Mouse (Mus musculus) kidney, embryonic 16.5 days (tissue): Measurements from ENCODE around the gene Tmem209. TPM values are rescaled to one million over a fixed set of nuclear protein-coding genes. Genes with fewer than 3 reads are reported as not detected.

Experiments used
- ATAC-seq: fragments of 200-750 bp; cut with Nextera tagmentation; 2 replicates; pipeline ENCODE4 v1.8.0; 2017; ENCODE audit warnings: moderate TSS enrichment; ENCODE audit not compliant: low FRiP score, low TSS enrichment
- H3K27ac ChIP-seq: fragments of 300-500 bp; sonication (generic); 2 replicates; pipeline ENCODE4 v1.5.1; 2014; ENCODE audit warnings: low read length
- H3K27me3 ChIP-seq: fragments of 300-500 bp; sonication (generic); 2 replicates; pipeline ENCODE4 v1.6.1; 2014; ENCODE audit warnings: low read length, control low read depth, mixed read lengths; ENCODE audit not compliant: insufficient read depth
- H3K36me3 ChIP-seq: fragments of 300-500 bp; sonication (generic); 2 replicates; pipeline ENCODE4 v1.6.1; 2014; ENCODE audit warnings: low read length, control low read depth, mixed read lengths; ENCODE audit not compliant: insufficient read depth
- H3K4me1 ChIP-seq: fragments of 300-500 bp; sonication (generic); 2 replicates; pipeline ENCODE4 v1.6.1; 2014; ENCODE audit warnings: low read length, control low read depth, mixed read lengths; ENCODE audit not compliant: insufficient read depth
- H3K4me2 ChIP-seq: fragments of 300-500 bp; sonication (generic); replicated peaks from 2 replicates; pipeline ENCODE4 v1.6.1; 2014; ENCODE audit warnings: low read depth, low read length
- H3K4me3 ChIP-seq: fragments of 300-500 bp; sonication (generic); 2 replicates; pipeline ENCODE4 v1.5.1; 2014; ENCODE audit warnings: mild to moderate bottlenecking, low read length
- H3K9ac ChIP-seq: fragments of 300-500 bp; sonication (generic); replicated peaks from 2 replicates; pipeline ENCODE4 v1.6.1; 2014; ENCODE audit warnings: low read length
- H3K9me3 ChIP-seq: fragments of 300-500 bp; sonication (generic); 2 replicates; pipeline ENCODE4 v1.6.1; 2016; ENCODE audit warnings: low read length, control low read depth
- WGBS: fragments of 180-500 bp; shearing (Covaris S2); extraction: QIAGEN DNeasy Blood & Tissue Kit; methylation state at CpG from one replicate; pipeline ENCODE4 v1.1.7; 2014; 5-methylcytosine and 5-hydroxymethylcytosine counted together
- polyA plus RNA-seq: library from polyadenylated mRNA; unstranded; fragments of >200 nt; fragmentation: Nextera tagmentation; extraction: Ambion mirVana; gene quantifications from 2 replicates; pipeline ENCODE4 v1.2.1, GENCODE M21; 2015

Tmem209 gene
- 45.6 and 51.4 TPM in 2 replicates for polyA plus RNA-seq

DNA sequence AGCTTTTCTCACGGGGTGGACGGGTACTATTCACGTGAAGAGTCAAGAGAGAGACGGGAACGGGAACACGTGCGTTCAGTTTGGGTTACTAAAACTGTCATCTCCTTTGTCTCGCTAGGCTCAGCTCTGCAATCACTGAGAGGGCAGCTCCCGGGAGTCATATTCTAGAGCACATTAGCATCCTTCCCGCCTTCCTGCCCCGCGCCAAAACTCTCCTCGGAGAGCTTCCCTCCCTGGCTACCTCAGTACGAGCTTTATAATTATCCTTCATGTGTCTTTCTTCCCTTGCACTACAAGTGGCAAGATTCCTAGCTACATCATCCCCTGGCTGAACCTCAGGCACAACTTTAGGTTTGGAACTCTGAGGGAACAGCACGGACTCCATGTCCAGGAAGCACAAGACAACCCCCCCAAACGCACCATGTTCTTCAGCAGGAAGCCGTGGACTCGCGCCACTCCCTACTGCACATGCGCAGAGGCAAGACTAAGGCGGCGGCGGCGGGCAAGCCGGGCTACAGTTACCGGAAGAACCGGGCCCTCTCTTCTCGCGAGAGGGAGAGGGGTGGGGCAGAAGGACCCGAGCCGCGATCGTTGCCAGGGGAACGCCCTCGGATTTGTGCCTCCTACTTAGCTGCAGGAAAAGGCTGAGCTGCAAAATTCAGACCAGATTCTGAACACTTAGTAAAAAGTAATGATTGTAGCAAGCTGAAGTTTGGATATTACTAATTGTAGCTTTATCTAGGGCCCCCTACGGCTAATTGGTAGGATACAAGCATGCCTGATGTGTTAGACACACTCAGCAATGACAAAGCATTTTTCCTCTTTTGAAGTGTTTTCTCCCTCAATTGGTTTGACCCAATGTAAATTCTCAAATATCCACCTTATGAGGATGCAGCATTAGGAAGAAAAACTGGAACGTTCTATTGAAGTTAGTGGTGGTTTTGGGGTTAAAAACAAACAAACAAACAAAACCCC, at the start of gene Tmem209, which contains the start of gene Ssmem1:
Tmem209 (minus strand) TSS at position 519 of the 975 bp plus-strand sequence.
Ssmem1 (plus strand) TSS at position 585 of the 975 bp plus-strand sequence.
- Histone ChIP-seq H3K4me3 (peak within 1 kb of the TSS; percentile 72), H3K27ac (peak within 1 kb of the TSS; percentile 99), H3K4me2 (peak within 1 kb of the TSS; percentile 75), H3K9me3 (no peaks in the 10 kb centered on the region), H3K36me3 (peaks cover 15% of the 10 kb centered on the region), H3K27me3 (no peaks in the 10 kb centered on the region), H3K4me1 (peaks cover 17% of the 10 kb centered on the region), H3K9ac (peak within 1 kb of the TSS; percentile 94)
- peak; percentile 99 for ATAC-seq
- under 1% methylated on average over 37 of the region's 37 CpGs for WGBS

DNA sequence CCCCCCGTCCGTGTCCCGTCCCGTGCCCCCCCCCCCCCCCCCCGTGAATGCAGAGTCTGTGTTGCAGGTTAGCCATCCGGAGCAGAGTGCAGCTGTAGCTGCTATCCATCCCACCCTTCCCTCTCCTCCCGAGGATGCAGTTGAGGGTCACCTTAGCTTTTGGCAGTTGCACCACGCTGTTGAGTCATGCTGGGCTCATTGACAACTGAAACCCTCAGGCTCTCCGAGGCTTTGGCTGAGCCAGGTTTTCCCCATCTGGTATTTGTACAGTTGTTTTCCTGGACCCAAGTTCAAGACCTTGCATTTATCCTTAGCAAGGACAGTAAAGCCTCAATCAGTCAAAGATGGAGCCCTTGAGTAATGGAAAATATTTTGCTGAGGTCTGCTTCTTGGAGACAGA, 46.5 kb upstream of the Tmem209 start:
- H3K9me3 ChIP-seq: 0 out of 2 replicates have a peak, but pooled peaks cover under 1% of the 10 kb centered on the region
- H3K4me3 ChIP-seq: no peak overlapping the region
- WGBS: 21% methylated on average over 7 of the region's 9 CpGs
- H3K27me3 ChIP-seq: no peaks in the 10 kb centered on the region
- H3K4me1 ChIP-seq: peaks cover 30% of the 10 kb centered on the region
- no peak for ATAC-seq
- no peak overlapping the region for H3K4me2 ChIP-seq
- no peaks in the 10 kb centered on the region for H3K36me3 ChIP-seq
- no peak overlapping the region for H3K27ac ChIP-seq
- no peak overlapping the region for H3K9ac ChIP-seq

GRCm38 (mm10) chr6:30554621-30555170, 45.1 kb upstream of the Tmem209 start:
- H3K9me3 ChIP-seq: peaks cover 7% of the 10 kb centered on the region; the same call in 1 of the 2 replicates
- WGBS: 67% methylated on average over 5 of the region's 5 CpGs
- no peaks in the 10 kb centered on the region for H3K36me3 ChIP-seq
- ATAC-seq: no peak; the same call in 1 of the 2 replicates
- H3K9ac ChIP-seq: no peak overlapping the region
- H3K4me2 ChIP-seq: no peak overlapping the region
- H3K27me3 ChIP-seq: no peaks in the 10 kb centered on the region
- H3K4me3 ChIP-seq: no peak overlapping the region
- H3K4me1 ChIP-seq: peaks cover 34% of the 10 kb centered on the region
- H3K27ac ChIP-seq: no peak overlapping the region

DNA sequence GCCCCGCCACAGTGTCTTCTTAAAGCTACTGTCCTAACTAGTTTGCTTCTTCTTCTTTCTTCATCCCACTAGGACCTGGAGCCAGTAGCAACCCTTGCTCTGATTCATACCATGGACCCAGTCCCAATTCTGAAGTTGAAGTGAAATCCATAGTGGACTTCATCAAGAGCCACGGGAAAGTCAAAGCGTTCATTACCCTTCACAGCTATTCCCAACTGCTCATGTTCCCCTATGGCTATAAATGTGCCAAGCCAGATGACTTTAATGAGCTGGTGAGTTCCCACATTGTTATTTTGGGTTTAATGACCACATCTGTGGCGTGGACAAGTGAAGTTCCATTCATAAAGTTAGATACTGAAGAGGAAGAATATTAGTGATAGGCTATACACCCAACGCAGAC, 44.5 kb upstream of the Tmem209 start:
- no peak overlapping the region for H3K9ac ChIP-seq
- no peaks in the 10 kb centered on the region for H3K27me3 ChIP-seq
- no peak overlapping the region for H3K4me2 ChIP-seq
- peak overlapping the region; percentile 15; the same call in 1 of the 2 replicates for H3K27ac ChIP-seq
- H3K9me3 ChIP-seq: peaks cover 7% of the 10 kb centered on the region; the same call in 1 of the 2 replicates
- H3K4me1 ChIP-seq: peaks cover 40% of the 10 kb centered on the region
- ATAC-seq: no peak
- 55% methylated on average over 5 of the region's 5 CpGs for WGBS
- no peak overlapping the region for H3K4me3 ChIP-seq
- no peaks in the 10 kb centered on the region for H3K36me3 ChIP-seq

DNA sequence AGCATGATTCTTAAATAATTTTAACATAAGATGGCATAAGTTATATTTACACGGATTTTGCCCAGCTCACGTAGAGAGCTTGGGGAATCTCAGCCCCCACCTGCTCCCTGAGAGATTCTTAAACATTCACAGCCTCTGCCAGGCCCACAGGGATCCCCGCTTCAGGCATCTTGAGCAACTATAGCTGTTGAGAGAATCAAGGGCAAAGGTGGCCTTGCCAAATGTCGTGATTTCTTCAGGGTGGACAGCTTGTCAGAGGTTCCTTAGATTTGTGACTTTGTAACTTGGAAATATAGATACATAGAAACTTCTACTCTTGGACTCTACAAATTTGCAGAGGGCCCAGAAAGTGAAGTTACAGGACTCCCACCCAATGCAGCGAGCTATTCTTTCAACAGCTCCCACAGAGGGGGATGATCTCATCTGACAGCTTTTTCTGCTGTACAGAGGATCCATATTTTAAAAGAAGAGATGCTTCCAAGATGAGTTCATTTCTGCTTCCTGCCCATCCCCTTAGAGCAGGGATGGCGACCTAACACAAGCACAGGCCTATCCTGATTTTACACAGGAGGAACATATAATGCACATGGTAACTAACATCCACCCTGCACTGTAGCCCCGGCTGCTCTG, 43.9 kb upstream of the Tmem209 start:
- peak overlapping the region; percentile 15; the same call in 1 of the 2 replicates for H3K27ac ChIP-seq
- 70% methylated on average over 7 of the region's 7 CpGs for WGBS
- H3K9me3 ChIP-seq: peaks cover 7% of the 10 kb centered on the region; the same call in 1 of the 2 replicates
- no peak for ATAC-seq
- H3K4me2 ChIP-seq: no peak overlapping the region
- H3K27me3 ChIP-seq: no peaks in the 10 kb centered on the region
- peaks cover 46% of the 10 kb centered on the region for H3K4me1 ChIP-seq
- H3K36me3 ChIP-seq: no peaks in the 10 kb centered on the region
- H3K4me3 ChIP-seq: no peak overlapping the region
- H3K9ac ChIP-seq: no peak overlapping the region

- Histone ChIP-seq H3K27me3 (no peaks in the 10 kb centered on the region), H3K4me2 (peak overlapping the region; percentile 41), H3K27ac (peak overlapping the region; percentile 81), H3K4me3 (no peak overlapping the region), H3K4me1 (peaks cover 54% of the 10 kb centered on the region), H3K36me3 (no peaks in the 10 kb centered on the region), H3K9me3 (peaks cover 7% of the 10 kb centered on the region; the same call in 1 of the 2 replicates), H3K9ac (0 out of 2 replicates have a peak overlapping the region, but pooled peaks have one; percentile 33)
- WGBS: 32% methylated on average over 6 of the region's 6 CpGs
- no peak for ATAC-seq
Measured at GRCm38 (mm10) chr6:30552628-30553027, 43.0 kb upstream of the Tmem209 start.

DNA sequence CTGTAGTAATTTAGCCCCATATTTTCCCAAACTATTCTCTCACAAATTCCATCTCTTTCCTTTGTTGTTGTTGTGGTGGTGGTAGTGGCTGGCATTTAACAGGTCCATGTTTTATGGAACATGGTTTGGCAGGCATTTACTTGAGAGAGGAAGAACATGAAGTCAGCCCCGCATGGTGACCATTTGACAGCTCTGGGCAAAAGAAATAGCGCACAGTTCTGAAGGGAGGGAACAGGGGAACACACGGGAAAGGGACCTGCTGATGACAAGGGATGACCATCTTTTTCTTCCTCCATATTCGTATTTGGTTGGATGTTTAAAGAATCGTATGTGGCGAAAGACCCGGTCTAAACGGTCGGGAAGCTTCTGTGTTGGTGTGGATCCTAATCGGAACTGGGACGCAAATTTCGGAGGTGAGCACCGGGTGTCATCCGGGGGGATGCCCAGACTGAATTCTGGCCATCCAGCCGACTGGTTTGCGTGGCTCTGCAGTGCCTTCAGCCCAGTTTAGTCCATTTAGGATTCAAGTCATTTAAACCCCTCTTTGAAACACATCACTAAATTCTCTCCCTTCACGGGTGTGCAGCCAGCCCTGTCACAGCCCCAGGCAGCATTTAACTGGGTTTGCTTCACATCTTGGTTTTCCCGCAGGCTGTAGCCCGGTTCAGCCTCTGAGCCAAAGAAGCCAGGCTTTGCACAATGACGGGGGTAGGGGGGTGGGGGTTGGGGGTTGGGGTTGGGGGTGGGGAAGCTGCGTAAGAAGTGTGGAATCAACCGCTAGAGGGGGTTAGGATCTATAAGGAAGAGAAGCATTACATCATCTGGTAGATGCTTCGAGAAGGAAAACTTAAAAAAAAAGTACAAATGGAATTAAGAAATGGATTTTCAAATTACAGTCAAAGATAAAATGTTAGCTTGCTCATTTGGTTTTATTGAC, 42.3 kb upstream of the Tmem209 start:
- no peaks in the 10 kb centered on the region for H3K27me3 ChIP-seq
- ATAC-seq: peak; percentile 20; the same call in 1 of the 2 replicates
- peak overlapping the region; percentile 33 for H3K9ac ChIP-seq
- 0 out of 2 replicates have a peak overlapping the region, but pooled peaks have one; percentile 6 for H3K4me3 ChIP-seq
- peak overlapping the region; percentile 81 for H3K27ac ChIP-seq
- peaks cover 61% of the 10 kb centered on the region for H3K4me1 ChIP-seq
- WGBS: 27% methylated on average over 23 of the region's 23 CpGs
- H3K9me3 ChIP-seq: peaks cover 7% of the 10 kb centered on the region; the same call in 1 of the 2 replicates
- H3K4me2 ChIP-seq: peak overlapping the region; percentile 41
- no peaks in the 10 kb centered on the region for H3K36me3 ChIP-seq

DNA sequence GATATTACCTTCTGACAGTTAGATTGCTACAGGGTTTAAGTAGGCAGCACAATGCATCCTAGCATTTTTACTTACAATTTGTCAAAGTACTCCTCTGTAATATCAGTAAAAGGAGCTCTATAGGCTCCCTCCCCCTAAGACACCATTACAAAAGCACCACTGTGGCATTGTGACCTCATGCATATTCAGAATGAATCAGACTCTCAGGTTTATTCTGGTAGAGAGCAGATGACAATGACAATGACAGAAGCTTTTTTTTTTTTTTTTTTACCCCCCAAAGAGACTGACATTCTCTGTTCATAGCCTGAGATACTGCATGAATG, 41.6 kb upstream of the Tmem209 start:
- Histone ChIP-seq H3K9ac (no peak overlapping the region), H3K4me2 (no peak overlapping the region), H3K36me3 (no peaks in the 10 kb centered on the region), H3K9me3 (peaks cover 7% of the 10 kb centered on the region; the same call in 1 of the 2 replicates), H3K4me3 (no peak overlapping the region), H3K27ac (no peak overlapping the region), H3K27me3 (no peaks in the 10 kb centered on the region), H3K4me1 (peaks cover 67% of the 10 kb centered on the region)
- no peak for ATAC-seq
